Mouse (Mus musculus) embryonic facial prominence, embryonic 10.5 days (tissue): ENCODE data around the gene Mrpl43. TPM values are rescaled to one million over a fixed set of nuclear protein-coding genes. Genes with fewer than 3 reads are reported as not detected.
A peak's percentile ranks its signal among the peaks of the same experiment; 100 is the strongest.

Experiments used
- DNase-seq: peaks from one replicate; pipeline ENCODE4 v3.0.0-alpha.2; 2017; ENCODE audit warnings: low spot score
- H3K27ac ChIP-seq: fragments of 300-500 bp; sonication (generic); replicated peaks from 2 replicates; pipeline ENCODE4 v1.5.1; 2016; ENCODE audit warnings: mild to moderate bottlenecking
- H3K27me3 ChIP-seq: fragments of 300-500 bp; sonication (generic); replicated peaks from 2 replicates; pipeline ENCODE4 v1.6.1; 2016; ENCODE audit warnings: low read depth, mild to moderate bottlenecking; ENCODE audit not compliant: poor library complexity, severe bottlenecking
- H3K36me3 ChIP-seq: fragments of 300-500 bp; sonication (generic); replicated peaks from 2 replicates; pipeline ENCODE4 v1.6.1; 2016; ENCODE audit warnings: mild to moderate bottlenecking, moderate library complexity
- H3K4me1 ChIP-seq: fragments of 300-500 bp; sonication (generic); 2 replicates; pipeline ENCODE4 v1.6.1; 2016
- H3K4me3 ChIP-seq: fragments of 300-500 bp; sonication (generic); 2 replicates; pipeline ENCODE4 v1.5.1; 2016; ENCODE audit warnings: mild to moderate bottlenecking, moderate library complexity
- H3K9me3 ChIP-seq: fragments of 300-500 bp; sonication (generic); 2 replicates; pipeline ENCODE4 v1.6.1; 2016; ENCODE audit warnings: mild to moderate bottlenecking
- WGBS: fragments of 180-500 bp; shearing (Covaris S2); methylation state at CpG from one replicate; pipeline ENCODE4 v1.1.7; 2016; 5-methylcytosine and 5-hydroxymethylcytosine counted together
- polyA plus RNA-seq: library from polyadenylated mRNA; unstranded; fragments of >200 nt; fragmentation: Nextera tagmentation; extraction: Ambion mirVana; gene quantifications from 2 replicates; pipeline ENCODE4 v1.2.1, GENCODE M21; 2016

Mrpl43 gene
- polyA plus RNA-seq, 1 experiment from 2014 or later = 74.8 TPM

GRCm38 (mm10) chr19:45026958-45027670, 20.9 kb upstream of the Mrpl43 start:
- Histone ChIP-seq H3K4me1 (peaks cover 61% of the 10 kb centered on the region), H3K27ac (no peak overlapping the region), H3K27me3 (no peaks in the 10 kb centered on the region), H3K4me3 (no peak overlapping the region), H3K9me3 (no peaks in the 10 kb centered on the region), H3K36me3 (peaks cover 77% of the 10 kb centered on the region)
- WGBS = 80% methylated on average over 6 of the region's 6 CpGs
- DNase-seq = no peak

GRCm38 (mm10) chr19:45025937-45026568, 19.8 kb upstream of the Mrpl43 start:
- 0 out of 2 replicates have a peak overlapping the region, but pooled peaks have one; percentile 4 for H3K27ac ChIP-seq
- H3K9me3 ChIP-seq = no peaks in the 10 kb centered on the region
- no peaks in the 10 kb centered on the region for H3K27me3 ChIP-seq
- 0 out of 2 replicates have a peak overlapping the region, but pooled peaks have one; percentile 5 for H3K4me3 ChIP-seq
- peaks cover 62% of the 10 kb centered on the region for H3K4me1 ChIP-seq
- peak; percentile 53 for DNase-seq
- 91% methylated on average over 37 of the region's 37 CpGs for WGBS
- peaks cover 87% of the 10 kb centered on the region for H3K36me3 ChIP-seq

GRCm38 (mm10) chr19:45024775-45025174, 18.5 kb upstream of the Mrpl43 start:
- no peaks in the 10 kb centered on the region for H3K9me3 ChIP-seq
- H3K4me1 ChIP-seq = peaks cover 62% of the 10 kb centered on the region
- 93% methylated on average over 20 of the region's 20 CpGs for WGBS
- no peak overlapping the region for H3K4me3 ChIP-seq
- no peak overlapping the region for H3K27ac ChIP-seq
- H3K27me3 ChIP-seq = no peaks in the 10 kb centered on the region
- peaks cover 98% of the 10 kb centered on the region for H3K36me3 ChIP-seq
- peak; percentile 16 for DNase-seq

GRCm38 (mm10) chr19:45023993-45024392, 17.8 kb upstream of the Mrpl43 start:
- Histone ChIP-seq H3K27me3 (no peaks in the 10 kb centered on the region), H3K36me3 (peaks cover 93% of the 10 kb centered on the region), H3K4me3 (no peak overlapping the region), H3K9me3 (no peaks in the 10 kb centered on the region), H3K4me1 (peaks cover 64% of the 10 kb centered on the region), H3K27ac (no peak overlapping the region)
- WGBS = 87% methylated on average over 11 of the region's 11 CpGs
- peak; percentile 9 for DNase-seq

GRCm38 (mm10) chr19:45021362-45021761, 15.1 kb upstream of the Mrpl43 start:
- peaks cover 59% of the 10 kb centered on the region for H3K4me1 ChIP-seq
- WGBS = 92% methylated on average over 15 of the region's 15 CpGs
- 0 out of 2 replicates have a peak overlapping the region, but pooled peaks have one; percentile 19 for H3K27ac ChIP-seq
- peak overlapping the region; percentile 28 for H3K4me3 ChIP-seq
- H3K9me3 ChIP-seq = no peaks in the 10 kb centered on the region
- H3K27me3 ChIP-seq = no peaks in the 10 kb centered on the region
- H3K36me3 ChIP-seq = peaks cover 66% of the 10 kb centered on the region
- DNase-seq = no peak

GRCm38 (mm10) chr19:45020348-45020747, 14.1 kb upstream of the Mrpl43 start:
- peak overlapping the region; percentile 19; the same call in 1 of the 2 replicates for H3K27ac ChIP-seq
- no peaks in the 10 kb centered on the region for H3K27me3 ChIP-seq
- H3K4me1 ChIP-seq = peaks cover 62% of the 10 kb centered on the region
- 73% methylated on average over 6 of the region's 6 CpGs for WGBS
- peaks cover 56% of the 10 kb centered on the region for H3K36me3 ChIP-seq
- no peaks in the 10 kb centered on the region for H3K9me3 ChIP-seq
- peak overlapping the region; percentile 87; the same call in 1 of the 2 replicates for H3K4me3 ChIP-seq
- no peak for DNase-seq

- Histone ChIP-seq H3K4me1 (peaks cover 74% of the 10 kb centered on the region), H3K27me3 (no peaks in the 10 kb centered on the region), H3K27ac (peak overlapping the region; percentile 98), H3K9me3 (no peaks in the 10 kb centered on the region), H3K4me3 (peak overlapping the region; percentile 87), H3K36me3 (peaks cover 37% of the 10 kb centered on the region)
- peak; percentile 56 for DNase-seq
- under 1% methylated on average over 13 of the region's 13 CpGs for WGBS
Observed at GRCm38 (mm10) chr19:45018351-45018831, 12.1 kb upstream of the Mrpl43 start.

GRCm38 (mm10) chr19:45017909-45018308, 11.7 kb upstream of the Mrpl43 start:
- Histone ChIP-seq H3K4me1 (peaks cover 78% of the 10 kb centered on the region), H3K27ac (peak overlapping the region; percentile 98), H3K9me3 (no peaks in the 10 kb centered on the region), H3K36me3 (peaks cover 34% of the 10 kb centered on the region), H3K4me3 (peak overlapping the region; percentile 87), H3K27me3 (no peaks in the 10 kb centered on the region)
- peak; percentile 92 for DNase-seq
- WGBS = under 1% methylated on average over 48 of the region's 48 CpGs

GRCm38 (mm10) chr19:45017216-45017771, 11.1 kb upstream of the Mrpl43 start:
- Histone ChIP-seq H3K27ac (peak overlapping the region; percentile 98), H3K4me3 (peak overlapping the region; percentile 87), H3K36me3 (peaks cover 32% of the 10 kb centered on the region), H3K4me1 (peaks cover 84% of the 10 kb centered on the region), H3K27me3 (no peaks in the 10 kb centered on the region), H3K9me3 (no peaks in the 10 kb centered on the region)
- under 1% methylated on average over 27 of the region's 27 CpGs for WGBS
- DNase-seq = peak; percentile 90

- Histone ChIP-seq H3K27me3 (no peaks in the 10 kb centered on the region), H3K27ac (peak overlapping the region; percentile 98), H3K9me3 (no peaks in the 10 kb centered on the region), H3K4me3 (peak overlapping the region; percentile 87), H3K36me3 (peaks cover 32% of the 10 kb centered on the region), H3K4me1 (peaks cover 83% of the 10 kb centered on the region)
- 1% methylated on average over 18 of the region's 18 CpGs for WGBS
- peak; percentile 80 for DNase-seq
Observed at GRCm38 (mm10) chr19:45016341-45017215, 10.3 kb upstream of the Mrpl43 start.

- H3K27ac ChIP-seq = peak overlapping the region; percentile 98
- H3K9me3 ChIP-seq = no peaks in the 10 kb centered on the region
- peaks cover 74% of the 10 kb centered on the region for H3K4me1 ChIP-seq
- peaks cover 32% of the 10 kb centered on the region for H3K36me3 ChIP-seq
- WGBS = under 1% methylated on average over 34 of the region's 34 CpGs
- DNase-seq = peak; percentile 71
- H3K27me3 ChIP-seq = no peaks in the 10 kb centered on the region
- H3K4me3 ChIP-seq = peak overlapping the region; percentile 87
Observed at GRCm38 (mm10) chr19:45015518-45016281, 9.5 kb upstream of the Mrpl43 start.
